Mouse (Mus musculus) bone marrow macrophage, adult 2 months (primary cell): ENCODE results near the gene C2cd5. TPM values are rescaled to one million over a fixed set of nuclear protein-coding genes. Genes with fewer than 3 reads are reported as not detected.

Experiments
- H3K27ac ChIP-seq: 2 replicates; pipeline ENCODE4 v1.5.1; 2012; ENCODE audit warnings: low read depth, low read length; ENCODE audit not compliant: insufficient read depth
- H3K4me1 ChIP-seq: 2 replicates; pipeline ENCODE4 v1.6.1; 2012; ENCODE audit warnings: low read length; ENCODE audit not compliant: control insufficient read depth, insufficient read depth
- H3K4me3 ChIP-seq: 2 replicates; pipeline ENCODE4 v1.5.1; 2012; ENCODE audit warnings: mild to moderate bottlenecking, low read length, moderate library complexity; ENCODE audit not compliant: insufficient read depth
- CTCF ChIP-seq: IDR thresholded peaks from 2 replicates; pipeline ENCODE4 v1.5.1; 2012; ENCODE audit warnings: low read depth, mild to moderate bottlenecking, low read length, moderate library complexity
- POLR2A ChIP-seq: IDR thresholded peaks from 2 replicates; pipeline ENCODE4 v1.6.1; 2012; ENCODE audit warnings: mild to moderate bottlenecking, low read depth, low read length, borderline replicate concordance
- polyA plus RNA-seq: library from polyadenylated mRNA; stranded (reverse); fragments of >200 nt; gene quantifications from 2 replicates; pipeline ENCODE4 v1.2.4, GENCODE M21; 2012; ENCODE audit not compliant: missing spikeins, insufficient read depth, insufficient read length

Gene C2cd5
- polyA plus RNA-seq, 1 experiment = 27.1 TPM

GRCm38 (mm10) chr6:143068181-143068915 lies 31.6 kb downstream of the C2cd5 start:
- peaks cover 14% of the 10 kb centered on the region for H3K4me1 ChIP-seq
- H3K27ac ChIP-seq = no peak overlapping the region
- no peak overlapping the region for H3K4me3 ChIP-seq
- TF ChIP-seq CTCF (no peak), POLR2A (no peak)

- no peak for TF ChIP-seq CTCF
- TF ChIP-seq POLR2A = no peak
- no peak overlapping the region for H3K27ac ChIP-seq
- no peak overlapping the region for H3K4me3 ChIP-seq
These were observed 32.3 kb downstream of the C2cd5 start for GRCm38 (mm10) chr6:143067654-143068053.

GRCm38 (mm10) chr6:143066859-143067258 lies 33.1 kb downstream of the C2cd5 start:
- TF ChIP-seq CTCF (no peak), POLR2A (no peak)
- no peak overlapping the region for H3K4me3 ChIP-seq
- H3K4me1 ChIP-seq = peaks cover 6% of the 10 kb centered on the region
- no peak overlapping the region for H3K27ac ChIP-seq

More at GRCm38 (mm10) chr6:143067654-143068053, 32.3 kb downstream of the C2cd5 start:
- peaks cover 10% of the 10 kb centered on the region for H3K4me1 ChIP-seq

GRCm38 (mm10) chr6:143064047-143064446 lies 35.9 kb downstream of the C2cd5 start:
- Histone ChIP-seq H3K4me1 (peaks cover 6% of the 10 kb centered on the region), H3K27ac (no peak overlapping the region), H3K4me3 (no peak overlapping the region)
- TF ChIP-seq CTCF (no peak), POLR2A (no peak)

GRCm38 (mm10) chr6:143057601-143058000 lies 42.3 kb downstream of the C2cd5 start:
- no peaks in the 10 kb centered on the region for H3K4me1 ChIP-seq
- H3K4me3 ChIP-seq = no peak overlapping the region
- no peak overlapping the region for H3K27ac ChIP-seq
- TF ChIP-seq POLR2A (no peak), CTCF (no peak)

GRCm38 (mm10) chr6:143051566-143051965 lies 48.4 kb downstream of the C2cd5 start:
- peaks cover 9% of the 10 kb centered on the region for H3K4me1 ChIP-seq
- H3K27ac ChIP-seq = no peak overlapping the region
- no peak overlapping the region for H3K4me3 ChIP-seq
- TF ChIP-seq POLR2A (no peak), CTCF (no peak)

GRCm38 (mm10) chr6:143049791-143050555 lies 50.0 kb downstream of the C2cd5 start:
- TF ChIP-seq POLR2A (no peak), CTCF (no peak)
- Histone ChIP-seq H3K4me1 (peaks cover 9% of the 10 kb centered on the region), H3K4me3 (no peak overlapping the region), H3K27ac (peak overlapping the region; percentile 67)

GRCm38 (mm10) chr6:143049117-143049516 lies 50.8 kb downstream of the C2cd5 start:
- Histone ChIP-seq H3K27ac (no peak overlapping the region), H3K4me1 (peaks cover 9% of the 10 kb centered on the region), H3K4me3 (no peak overlapping the region)
- TF ChIP-seq CTCF (no peak), POLR2A (no peak)

- Histone ChIP-seq H3K4me3 (no peak overlapping the region), H3K27ac (no peak overlapping the region), H3K4me1 (peaks cover 9% of the 10 kb centered on the region)
- TF ChIP-seq POLR2A (no peak), CTCF (no peak)
These were observed 52.2 kb downstream of the C2cd5 start for GRCm38 (mm10) chr6:143047538-143048258.
